Mouse (Mus musculus) liver, embryonic 14.5 days (tissue): Measurements from ENCODE around the gene Alg14. TPM values are rescaled to one million over a fixed set of nuclear protein-coding genes. Genes with fewer than 3 reads are reported as not detected.

Experiments used
- ATAC-seq: fragments of 200-750 bp; cut with Nextera tagmentation; 2 replicates; pipeline ENCODE4 v1.8.0; 2017; ENCODE audit warnings: moderate number of reproducible peaks, mild to moderate bottlenecking, moderate library complexity; ENCODE audit not compliant: insufficient read depth
- DNase-seq, 3 experiments: peaks; one replicate each; pipeline ENCODE4 v3.0.0-alpha.2; 2012 to 2013; ENCODE audit warnings: low read depth in 3 of 3, low spot score in 3 of 3
- H3K27ac ChIP-seq: fragments of 300-500 bp; sonication (generic); 2 replicates; pipeline ENCODE4 v1.5.1; 2014; ENCODE audit warnings: moderate library complexity, mild to moderate bottlenecking, control low read depth, inconsistent platforms
- H3K27me3 ChIP-seq: fragments of 300-500 bp; sonication (generic); 2 replicates; pipeline ENCODE4 v1.6.1; 2014; ENCODE audit warnings: mild to moderate bottlenecking, low read length, moderate library complexity; ENCODE audit not compliant: control insufficient read depth, insufficient read depth
- H3K36me3 ChIP-seq: fragments of 300-500 bp; sonication (generic); replicated peaks from 2 replicates; pipeline ENCODE4 v1.6.1; 2014; ENCODE audit warnings: low read depth; ENCODE audit not compliant: control insufficient read depth, insufficient read depth
- H3K4me1 ChIP-seq, 2 experiments: fragments of 200-500 bp in 1 of 2; fragments of 300-500 bp in 1 of 2; sonication (generic) in 1 of 2; replicated peaks; 2 replicates each; pipeline ENCODE4 v1.6.1; 2012 to 2014; ENCODE audit warnings: antibody characterized with exemption in 1 of 2, inconsistent platforms in 1 of 2, low read length in 1 of 2; ENCODE audit not compliant: control insufficient read depth in 2 of 2, insufficient read depth in 2 of 2
- H3K4me2 ChIP-seq: fragments of 300-500 bp; sonication (generic); 2 replicates; pipeline ENCODE4 v1.6.1; 2014; ENCODE audit warnings: low read depth, mild to moderate bottlenecking, control low read depth, moderate library complexity
- H3K4me3 ChIP-seq, 2 experiments: fragments of 200-500 bp in 1 of 2; fragments of 300-500 bp in 1 of 2; sonication (generic) in 1 of 2; 2 replicates each; pipeline ENCODE4 v1.5.1; 2012 to 2014; ENCODE audit warnings: low read depth in 2 of 2, low read length in 2 of 2, mild to moderate bottlenecking in 2 of 2, control low read depth in 1 of 2, inconsistent platforms in 1 of 2, moderate library complexity in 1 of 2; ENCODE audit not compliant: insufficient read depth in 1 of 2
- H3K9ac ChIP-seq: fragments of 300-500 bp; sonication (generic); replicated peaks from 2 replicates; pipeline ENCODE4 v1.6.1; 2014; ENCODE audit warnings: mild to moderate bottlenecking, control low read depth, moderate library complexity
- H3K9me3 ChIP-seq: fragments of 300-500 bp; sonication (generic); 2 replicates; pipeline ENCODE4 v1.6.1; 2016; ENCODE audit warnings: low read length, mixed read lengths; ENCODE audit not compliant: control insufficient read depth
- CTCF ChIP-seq: IDR thresholded peaks from 2 replicates; pipeline ENCODE4 v1.5.1; 2016; ENCODE audit warnings: antibody characterized with exemption, low read depth, control low read depth
- EP300 ChIP-seq: IDR thresholded peaks from 2 replicates; pipeline ENCODE4 v1.6.1; 2016; ENCODE audit warnings: antibody characterized with exemption, low read depth
- WGBS: fragments of 180-500 bp; shearing (Covaris S2); extraction: QIAGEN DNeasy Blood & Tissue Kit; methylation state at CpG from one replicate; pipeline ENCODE4 v1.1.7; 2014; ENCODE audit not compliant: insufficient replicate concordance; 5-methylcytosine and 5-hydroxymethylcytosine counted together
- polyA plus RNA-seq, 2 experiments: library from polyadenylated mRNA; depleted of rRNA in 1 of 2; stranded (reverse) in 1 of 2; unstranded in 1 of 2; fragments of >200 nt; fragmentation: Nextera tagmentation in 1 of 2; extraction: Ambion mirVana in 1 of 2; gene quantifications; 2 replicates each; pipeline versions ENCODE4 v1.2.1 to v1.2.3; 2012 to 2014

Alg14 gene
- polyA plus RNA-seq, 2 experiments = 6.5 to 18.8 TPM

DNA sequence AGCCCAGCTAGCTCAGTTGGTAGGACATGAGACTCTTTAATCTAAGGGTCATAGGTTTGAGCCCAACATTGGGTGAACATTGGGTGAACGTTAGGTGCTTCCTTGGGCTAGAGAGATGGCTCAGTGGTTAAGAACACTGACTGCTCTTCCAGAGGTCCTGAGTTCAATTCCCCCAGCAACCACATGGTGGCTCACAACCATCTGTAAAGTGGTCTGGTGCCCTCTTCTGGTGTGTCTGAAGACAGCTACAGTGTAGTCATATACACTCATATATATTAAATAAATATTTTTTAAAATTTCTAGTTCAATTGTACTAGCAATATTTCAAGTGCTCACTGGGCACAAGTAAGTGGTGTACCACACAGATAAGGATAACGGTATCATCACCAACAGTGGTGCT lies 4.4 kb upstream of the Alg14 start:
- Histone ChIP-seq H3K4me2 (no peak overlapping the region), H3K36me3 (no peaks in the 10 kb centered on the region), H3K9ac (no peak overlapping the region), H3K4me3 (no peak overlapping the region), H3K27me3 (no peaks in the 10 kb centered on the region), H3K27ac (no peak overlapping the region), H3K4me1 (peaks cover 6 to 11% of the 10 kb centered on the region in 2 experiments), H3K9me3 (no peaks in the 10 kb centered on the region)
- ATAC-seq = no peak
- TF ChIP-seq EP300 = no peak
- TF ChIP-seq CTCF = peak; percentile 66
- no peak for DNase-seq
- 84% methylated on average over 2 of the region's 2 CpGs for WGBS

DNA sequence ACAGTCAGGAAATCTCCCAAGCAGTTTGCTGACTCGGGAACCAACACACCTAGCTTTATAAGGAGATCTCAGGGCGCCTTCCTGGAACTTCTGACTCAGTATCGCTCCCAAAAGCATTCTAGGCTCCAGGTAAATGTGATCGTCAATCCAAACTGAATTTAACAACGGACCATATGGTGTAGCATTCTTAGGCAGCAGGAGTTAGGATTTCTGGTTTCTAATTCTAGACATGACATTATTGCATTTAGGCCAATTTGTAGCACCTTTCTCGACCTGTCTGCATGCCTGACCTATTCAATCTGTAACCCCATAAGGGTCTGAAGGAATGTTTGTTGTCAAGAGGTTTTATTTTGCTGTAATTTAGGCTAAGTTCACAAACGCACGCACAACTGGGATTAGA lies 892 bp upstream of the Alg14 start:
- TF ChIP-seq CTCF (no peak), EP300 (no peak)
- Histone ChIP-seq H3K27me3 (no peaks in the 10 kb centered on the region), H3K9me3 (no peaks in the 10 kb centered on the region), H3K4me2 (peak overlapping the region; percentile 76), H3K36me3 (no peaks in the 10 kb centered on the region), H3K9ac (peak overlapping the region; percentile 75), H3K27ac (peak overlapping the region; percentile 73), H3K4me1 (peaks cover 6 to 15% of the 10 kb centered on the region in 2 experiments), H3K4me3 (peak overlapping the region; percentile 60 to 96)
- no peak for ATAC-seq
- no peak for DNase-seq
- WGBS = 68% methylated on average over 8 of the region's 8 CpGs

DNA sequence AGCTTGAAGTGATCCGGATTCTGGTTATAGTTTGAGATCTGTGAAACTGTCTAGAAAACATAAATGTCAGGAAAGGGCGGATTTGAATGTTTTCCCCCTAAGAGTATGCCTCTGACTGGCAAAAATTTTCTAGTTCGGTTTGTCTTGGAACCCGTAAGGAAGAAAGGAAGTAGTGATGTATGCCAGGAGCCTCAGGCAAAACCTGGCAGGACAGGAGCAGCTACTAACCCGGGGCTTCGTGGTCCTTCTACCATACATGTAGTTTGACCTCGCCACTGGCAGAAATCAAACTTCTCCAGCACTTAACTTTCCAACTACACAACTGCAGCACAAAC lies 381 bp upstream of the Alg14 start:
- DNase-seq (no peak), ATAC-seq (peak; percentile 2; the same call in 1 of the 2 replicates)
- H3K36me3 ChIP-seq = no peaks in the 10 kb centered on the region
- no peaks in the 10 kb centered on the region for H3K27me3 ChIP-seq
- H3K27ac ChIP-seq = peak overlapping the region; percentile 73
- 5% methylated on average over 7 of the region's 7 CpGs for WGBS
- TF ChIP-seq EP300 = no peak
- no peak for TF ChIP-seq CTCF
- H3K9ac ChIP-seq = peak overlapping the region; percentile 75
- H3K9me3 ChIP-seq = no peaks in the 10 kb centered on the region
- peak overlapping the region; percentile 60 to 96 for H3K4me3 ChIP-seq
- peaks cover 6 to 15% of the 10 kb centered on the region in 2 experiments for H3K4me1 ChIP-seq
- H3K4me2 ChIP-seq = peak overlapping the region; percentile 76

DNA sequence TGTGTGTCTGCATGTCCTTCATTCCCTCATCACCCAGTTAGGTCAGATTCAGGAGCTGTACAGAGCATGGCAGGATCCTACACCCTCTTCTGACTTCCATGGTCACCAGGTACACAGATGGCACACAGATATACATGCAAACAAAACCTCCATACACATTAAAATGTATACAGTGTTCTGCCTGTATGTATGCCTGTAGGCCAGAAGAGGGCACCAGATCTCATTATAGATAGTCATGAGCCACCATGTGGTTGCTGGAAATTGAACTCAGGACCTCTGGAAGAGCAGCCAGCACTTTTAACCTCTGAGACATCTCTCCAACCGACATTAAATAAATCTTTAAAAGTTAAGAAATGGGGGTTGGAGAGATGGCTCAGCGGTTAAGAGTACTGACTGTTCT lies 2.6 kb downstream of the Alg14 start:
- no peaks in the 10 kb centered on the region for H3K36me3 ChIP-seq
- ATAC-seq (no peak), DNase-seq (no peak)
- H3K27me3 ChIP-seq = no peaks in the 10 kb centered on the region
- no peaks in the 10 kb centered on the region for H3K9me3 ChIP-seq
- H3K4me1 ChIP-seq = peaks cover 6 to 15% of the 10 kb centered on the region in 2 experiments
- WGBS = 70% methylated on average over 2 of the region's 2 CpGs
- H3K4me3 ChIP-seq = no peak overlapping the region
- TF ChIP-seq CTCF = peak; percentile 64
- no peak for TF ChIP-seq EP300
- no peak overlapping the region for H3K4me2 ChIP-seq
- no peak overlapping the region for H3K9ac ChIP-seq
- H3K27ac ChIP-seq = no peak overlapping the region

DNA sequence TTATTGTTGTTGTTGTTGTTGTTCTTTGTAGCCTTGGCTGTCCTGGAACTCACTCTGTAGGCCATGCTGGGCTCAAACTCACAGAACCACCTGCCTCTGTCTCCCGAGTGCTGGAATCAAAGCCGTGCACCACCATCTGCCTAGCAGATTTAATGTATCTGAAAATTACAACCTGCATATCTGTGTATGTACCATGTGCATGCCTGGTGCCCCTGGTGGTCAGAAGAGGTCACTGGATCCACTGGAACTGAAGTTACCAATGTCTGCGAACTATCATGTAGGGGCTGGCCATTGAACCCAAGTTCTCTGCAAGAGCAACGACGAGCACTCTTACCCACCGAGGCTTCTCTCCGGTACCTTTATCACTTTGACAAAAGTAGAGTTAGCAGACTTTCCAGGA lies 15.1 kb downstream of the Alg14 start:
- Histone ChIP-seq H3K36me3 (no peaks in the 10 kb centered on the region), H3K27ac (no peak overlapping the region), H3K4me2 (no peak overlapping the region), H3K9ac (no peak overlapping the region), H3K9me3 (no peaks in the 10 kb centered on the region), H3K4me3 (no peak overlapping the region), H3K4me1 (peaks cover 2% of the 10 kb centered on the region in 2 experiments; a peak in 1 of 4 replicates), H3K27me3 (no peaks in the 10 kb centered on the region)
- ATAC-seq = no peak
- WGBS = 85% methylated on average over 7 of the region's 7 CpGs
- no peak for DNase-seq
- peak; percentile 53 for TF ChIP-seq CTCF
- TF ChIP-seq EP300 = no peak
